Mouse (Mus musculus) heart, embryonic 12.5 days (tissue): ENCODE measurements around the gene Sult1a1. TPM values are rescaled to one million over a fixed set of nuclear protein-coding genes. Genes with fewer than 3 reads are reported as not detected.

Experiments
- ATAC-seq: fragments of 200-750 bp; cut with Nextera tagmentation; 2 replicates; pipeline ENCODE4 v1.8.0; 2017; ENCODE audit warnings: moderate TSS enrichment, moderate library complexity; ENCODE audit not compliant: insufficient number of reproducible peaks, low FRiP score
- H3K27ac ChIP-seq: fragments of 300-500 bp; sonication (generic); 2 replicates; pipeline ENCODE4 v1.5.1; 2016; ENCODE audit warnings: mild to moderate bottlenecking, moderate library complexity; ENCODE audit not compliant: poor library complexity, severe bottlenecking
- H3K27me3 ChIP-seq: fragments of 300-500 bp; sonication (generic); replicated peaks from 2 replicates; pipeline ENCODE4 v1.6.1; 2016; ENCODE audit warnings: mild to moderate bottlenecking, moderate library complexity
- H3K36me3 ChIP-seq: fragments of 300-500 bp; sonication (generic); 2 replicates; pipeline ENCODE4 v1.6.1; 2016; ENCODE audit warnings: mild to moderate bottlenecking, moderate library complexity
- H3K4me1 ChIP-seq: fragments of 300-500 bp; sonication (generic); replicated peaks from 2 replicates; pipeline ENCODE4 v1.6.1; 2016; ENCODE audit warnings: mild to moderate bottlenecking
- H3K4me2 ChIP-seq: fragments of 300-500 bp; sonication (generic); 2 replicates; pipeline ENCODE4 v1.6.1; 2016; ENCODE audit warnings: mild to moderate bottlenecking, moderate library complexity
- H3K4me3 ChIP-seq: fragments of 300-500 bp; sonication (generic); 2 replicates; pipeline ENCODE4 v1.5.1; 2016; ENCODE audit warnings: mild to moderate bottlenecking
- H3K9ac ChIP-seq: fragments of 300-500 bp; sonication (generic); 2 replicates; pipeline ENCODE4 v1.6.1; 2016; ENCODE audit warnings: mild to moderate bottlenecking, moderate library complexity
- H3K9me3 ChIP-seq: fragments of 300-500 bp; sonication (generic); replicated peaks from 2 replicates; pipeline ENCODE4 v1.6.1; 2016; ENCODE audit warnings: mild to moderate bottlenecking, moderate library complexity
- WGBS: fragments of 180-500 bp; shearing (Covaris S2); methylation state at CpG from one replicate; pipeline ENCODE4 v1.1.7; 2016; 5-methylcytosine and 5-hydroxymethylcytosine counted together
- polyA plus RNA-seq: library from polyadenylated mRNA; unstranded; fragments of >200 nt; fragmentation: Nextera tagmentation; extraction: Ambion mirVana; gene quantifications from 2 replicates; pipeline ENCODE4 v1.2.1, GENCODE M21; 2016

Gene Sult1a1
- polyA plus RNA-seq, 1 experiment from 2014 or later: 3.7 TPM

DNA sequence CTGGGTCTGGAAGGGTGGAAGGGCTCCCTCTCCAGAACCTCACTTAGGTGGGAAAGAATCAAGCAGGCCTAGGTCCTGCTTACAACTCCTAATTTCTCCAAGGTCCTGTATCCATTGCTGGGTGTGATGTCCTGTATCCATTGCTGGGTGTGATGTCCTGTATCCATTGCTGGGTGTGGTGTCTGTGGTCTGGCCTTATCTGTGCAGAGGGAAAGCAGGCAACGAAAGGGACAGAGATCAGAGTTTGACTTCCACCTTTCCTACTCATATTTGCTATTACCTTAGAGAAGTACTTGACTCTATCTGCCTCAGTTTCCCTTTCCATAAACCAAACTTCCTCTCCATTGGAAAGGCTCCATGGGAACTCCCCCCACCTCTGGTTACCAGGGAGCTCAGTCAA, 52.9 kb downstream of the Sult1a1 start:
- Histone ChIP-seq H3K4me1 (peaks cover 11% of the 10 kb centered on the region), H3K36me3 (no peaks in the 10 kb centered on the region), H3K4me3 (no peak overlapping the region), H3K27ac (no peak overlapping the region), H3K4me2 (no peak overlapping the region), H3K9me3 (no peaks in the 10 kb centered on the region), H3K9ac (no peak overlapping the region), H3K27me3 (no peaks in the 10 kb centered on the region)
- ATAC-seq: no peak
- WGBS: 72% methylated on average over 1 of the region's 1 CpGs

Other genes with a start within 250 kb of the Sult1a1 start
- gene Rabep2, start 247.7 kb downstream of the Sult1a1 start, polyA plus RNA-seq: 23.3 and 23.9 TPM in 2 replicates
- 1.7 and 3.2 TPM in 2 replicates for gene Atp2a1, start 213.3 kb downstream of the Sult1a1 start, polyA plus RNA-seq
- 43.2 and 45.1 TPM in 2 replicates for gene Sh2b1, start 201.0 kb downstream of the Sult1a1 start, polyA plus RNA-seq
- 167 and 168 TPM in 2 replicates for gene Tufm, start 189.1 kb downstream of the Sult1a1 start, polyA plus RNA-seq
- 49.7 and 52.5 TPM in 2 replicates for gene Atxn2l, start 173.0 kb downstream of the Sult1a1 start, polyA plus RNA-seq
- gene Eif3c, start 110.0 kb downstream of the Sult1a1 start, polyA plus RNA-seq: 148 and 151 TPM in 2 replicates
- gene Apobr, start 91.5 kb downstream of the Sult1a1 start, polyA plus RNA-seq: 0.27 and 0.40 TPM in 2 replicates
- gene Cln3, start 90.6 kb downstream of the Sult1a1 start, polyA plus RNA-seq: 20.0 and 24.5 TPM in 2 replicates
- gene Il27, start 81.5 kb downstream of the Sult1a1 start, polyA plus RNA-seq: not detected in 2 replicates
- 3.1 and 3.6 TPM in 2 replicates for gene Nupr1, start 45.6 kb downstream of the Sult1a1 start, polyA plus RNA-seq
- gene Sgf29, start 27.1 kb downstream of the Sult1a1 start, polyA plus RNA-seq: 26.9 and 27.2 TPM in 2 replicates
- gene Bola2, start 19.0 kb upstream of the Sult1a1 start, polyA plus RNA-seq: 102 and 120 TPM in 2 replicates
- 6.9 and 7.5 TPM in 2 replicates for gene Slx1b, start 19.4 kb upstream of the Sult1a1 start, polyA plus RNA-seq
- 9.2 and 9.8 TPM in 2 replicates for gene Coro1a, start 31.4 kb upstream of the Sult1a1 start, polyA plus RNA-seq
- 57.8 and 58.7 TPM in 2 replicates for gene Mapk3, start 83.2 kb upstream of the Sult1a1 start, polyA plus RNA-seq
- gene Gdpd3, start 89.9 kb upstream of the Sult1a1 start, polyA plus RNA-seq: 0.87 and 1.8 TPM in 2 replicates
- gene Ypel3, start 100.5 kb upstream of the Sult1a1 start, polyA plus RNA-seq: 74.8 and 78.7 TPM in 2 replicates
- 0.27 and 0.33 TPM in 2 replicates for gene Tbx6, start 105.1 kb upstream of the Sult1a1 start, polyA plus RNA-seq
- 181 and 192 TPM in 2 replicates for gene Ppp4c, start 116.1 kb upstream of the Sult1a1 start, polyA plus RNA-seq
- 0.17 and 0.45 TPM in 2 replicates for gene Fam57b, start 121.2 kb upstream of the Sult1a1 start, polyA plus RNA-seq
- not detected in 2 replicates for gene 4930451I11Rik, start 155.2 kb upstream of the Sult1a1 start, polyA plus RNA-seq
- not detected in 2 replicates for gene Doc2a, start 171.0 kb upstream of the Sult1a1 start, polyA plus RNA-seq
- 18.0 and 22.5 TPM in 2 replicates for gene Hirip3, start 185.5 kb upstream of the Sult1a1 start, polyA plus RNA-seq
- gene Ino80e, start 185.9 kb upstream of the Sult1a1 start, polyA plus RNA-seq: 62.9 and 66.8 TPM in 2 replicates
- gene Taok2, start 208.3 kb upstream of the Sult1a1 start, polyA plus RNA-seq: 40.8 and 42.5 TPM in 2 replicates
- gene Tmem219, start 246.5 kb upstream of the Sult1a1 start, polyA plus RNA-seq: 17.6 and 19.9 TPM in 2 replicates